Mouse (Mus musculus) midbrain, embryonic 11.5 days (tissue): ENCODE results near the gene Olfr26. TPM values are rescaled to one million over a fixed set of nuclear protein-coding genes. Genes with fewer than 3 reads are reported as not detected.
A peak's percentile ranks its signal among the peaks of the same experiment; 100 is the strongest.
"Not testable (repeated sequence)": the region's sequence is repeated elsewhere in the genome, so short reads cannot be mapped to it uniquely, and the experiment has no call there.

ENCODE experiments used
- ATAC-seq: fragments of 200-750 bp; cut with Nextera tagmentation; 2 replicates; pipeline ENCODE4 v1.8.0; 2017; ENCODE audit warnings: moderate TSS enrichment, moderate library complexity; ENCODE audit not compliant: low FRiP score
- DNase-seq: peaks from one replicate; pipeline ENCODE4 v3.0.0; 2015; ENCODE audit warnings: low spot score; ENCODE audit errors: missing footprints
- H3K27ac ChIP-seq: fragments of 300-500 bp; sonication (generic); 2 replicates; pipeline ENCODE4 v1.5.1; 2014; ENCODE audit warnings: low read depth, low read length
- H3K27me3 ChIP-seq: fragments of 300-500 bp; sonication (generic); 2 replicates; pipeline ENCODE4 v1.6.1; 2014; ENCODE audit warnings: mild to moderate bottlenecking, low read length, moderate library complexity, mixed read lengths; ENCODE audit not compliant: control insufficient read depth, insufficient read depth
- H3K36me3 ChIP-seq: fragments of 300-500 bp; sonication (generic); 2 replicates; pipeline ENCODE4 v1.6.1; 2014; ENCODE audit warnings: mild to moderate bottlenecking, low read length, moderate library complexity, mixed read lengths; ENCODE audit not compliant: control insufficient read depth, insufficient read depth
- H3K4me1 ChIP-seq: fragments of 300-500 bp; sonication (generic); 2 replicates; pipeline ENCODE4 v1.6.1; 2014; ENCODE audit warnings: low read length; ENCODE audit not compliant: control insufficient read depth, insufficient read depth
- H3K4me2 ChIP-seq: fragments of 300-500 bp; sonication (generic); 2 replicates; pipeline ENCODE4 v1.6.1; 2014; ENCODE audit warnings: mild to moderate bottlenecking, moderate library complexity
- H3K4me3 ChIP-seq: fragments of 300-500 bp; sonication (generic); 2 replicates; pipeline ENCODE4 v1.5.1; 2014; ENCODE audit warnings: low read depth, low read length
- H3K9ac ChIP-seq: fragments of 300-500 bp; sonication (generic); 2 replicates; pipeline ENCODE4 v1.6.1; 2014; ENCODE audit warnings: low read length
- H3K9me3 ChIP-seq: fragments of 300-500 bp; sonication (generic); 2 replicates; pipeline ENCODE4 v1.6.1; 2016; ENCODE audit warnings: low read length; ENCODE audit not compliant: control insufficient read depth
- WGBS: fragments of 180-500 bp; shearing (Covaris S2); extraction: QIAGEN DNeasy Blood & Tissue Kit; methylation state at CpG from one replicate; pipeline ENCODE4 v1.1.7; 2014; 5-methylcytosine and 5-hydroxymethylcytosine counted together
- polyA plus RNA-seq: library from polyadenylated mRNA; unstranded; fragments of >200 nt; fragmentation: Nextera tagmentation; extraction: Ambion mirVana; gene quantifications from 2 replicates; pipeline ENCODE4 v1.2.1, GENCODE M21; 2014

The Olfr26 gene
- polyA plus RNA-seq, result not detected in 2 replicates

DNA sequence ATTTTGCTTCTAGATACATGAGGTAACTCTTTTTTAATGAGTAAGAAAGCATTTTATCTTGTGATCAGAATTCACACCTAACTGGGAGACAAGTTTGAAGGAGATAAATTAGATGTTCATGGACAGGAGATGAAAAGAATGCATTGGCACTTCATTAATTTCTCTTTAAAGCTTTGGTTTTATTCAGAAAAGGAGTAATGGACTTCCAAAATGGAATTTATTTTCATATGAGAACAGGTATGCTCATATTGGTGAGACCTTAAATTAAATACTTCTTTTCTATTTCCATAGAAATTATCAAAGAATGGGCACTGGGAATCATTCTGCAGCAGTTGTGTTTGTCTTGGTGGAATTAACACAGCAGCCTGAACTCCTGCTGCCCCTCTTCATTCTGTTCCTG is at the start of gene Olfr26:
TSS of gene Olfr26 (plus strand) at position 301 of the 400 bp plus-strand sequence.
- no peaks in the 10 kb centered on the region for H3K36me3 ChIP-seq
- no peak within 1 kb of the TSS for H3K27ac ChIP-seq
- no peak within 1 kb of the TSS for H3K9ac ChIP-seq
- DNase-seq (no peak), ATAC-seq (no peak)
- H3K4me3 ChIP-seq, result no peak within 1 kb of the TSS
- no peaks in the 10 kb centered on the region for H3K27me3 ChIP-seq
- no peaks in the 10 kb centered on the region for H3K9me3 ChIP-seq
- no peaks in the 10 kb centered on the region for H3K4me1 ChIP-seq
- H3K4me2 ChIP-seq, result no peak within 1 kb of the TSS

DNA sequence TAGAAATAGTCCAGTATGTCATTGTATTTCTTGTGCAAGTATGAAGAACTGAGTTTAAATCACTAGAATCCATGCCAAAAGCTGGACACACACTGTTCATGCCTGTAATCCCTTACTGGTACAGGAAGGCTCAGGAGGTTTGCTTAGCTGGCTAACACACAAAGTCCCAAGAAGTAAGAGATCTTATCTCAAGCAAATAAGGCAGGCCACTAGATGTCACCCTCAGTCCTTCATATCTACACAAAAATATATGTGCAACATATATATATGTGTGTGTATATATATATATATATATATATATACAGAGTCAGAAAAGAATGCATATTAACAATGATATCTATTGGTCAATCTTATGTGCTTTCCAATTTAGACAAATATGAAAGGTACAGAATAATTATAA is 49.2 kb upstream of the Olfr26 start:
- Histone ChIP-seq H3K9me3 (no peaks in the 10 kb centered on the region), H3K9ac (no peak overlapping the region), H3K4me2 (no peak overlapping the region), H3K27ac (no peak overlapping the region), H3K4me1 (no peaks in the 10 kb centered on the region), H3K4me3 (no peak overlapping the region), H3K36me3 (no peaks in the 10 kb centered on the region), H3K27me3 (no peaks in the 10 kb centered on the region)
- ATAC-seq (no peak), DNase-seq (no peak)

- no peaks in the 10 kb centered on the region for H3K9me3 ChIP-seq
- H3K27me3 ChIP-seq, result no peaks in the 10 kb centered on the region
- H3K4me1 ChIP-seq, result no peaks in the 10 kb centered on the region
- H3K4me2 ChIP-seq, result no peak within 1 kb of the TSS
- no peak within 1 kb of the TSS for H3K27ac ChIP-seq
- H3K4me3 ChIP-seq, result no peak within 1 kb of the TSS
- no peaks in the 10 kb centered on the region for H3K36me3 ChIP-seq
- H3K9ac ChIP-seq, result no peak within 1 kb of the TSS
- WGBS, result 73% methylated on average over 2 of the region's 2 CpGs
- DNase-seq (no peak), ATAC-seq (no peak)
Observed at GRCm38 (mm10) chr9:38814314-38814713, 40.5 kb upstream of the Olfr26 start, which contains the start of gene Olfr922. Gene Olfr922 (plus strand): TSS chr9:38814614.

DNA sequence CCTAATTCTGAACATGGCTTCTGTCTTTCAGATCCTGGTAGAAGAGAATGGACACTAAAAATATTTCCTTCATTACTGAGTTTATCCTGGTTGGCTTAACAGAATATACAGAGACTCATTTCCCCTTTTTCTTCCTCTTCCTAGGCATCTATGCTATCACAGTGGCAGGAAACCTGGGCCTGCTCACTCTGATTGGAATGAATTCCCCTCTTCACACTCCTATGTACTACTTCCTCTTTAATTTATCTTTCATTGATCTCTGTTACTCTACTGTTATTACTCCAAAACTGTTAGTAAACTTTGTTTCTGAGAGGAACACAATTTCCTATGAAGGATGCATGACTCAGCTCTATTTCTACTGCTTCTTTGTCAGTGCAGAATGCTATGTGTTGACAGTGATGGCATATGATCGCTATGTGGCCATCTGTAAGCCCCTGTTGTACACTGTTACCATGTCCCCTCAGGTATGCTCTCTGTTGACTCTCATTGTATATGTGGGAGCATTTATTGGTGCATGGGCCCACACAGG is 39.3 kb upstream of the Olfr26 start:
- Histone ChIP-seq H3K27ac (no peak overlapping the region), H3K4me2 (no peak overlapping the region), H3K27me3 (no peaks in the 10 kb centered on the region), H3K36me3 (no peaks in the 10 kb centered on the region), H3K9me3 (no peaks in the 10 kb centered on the region), H3K4me1 (no peaks in the 10 kb centered on the region), H3K9ac (no peak overlapping the region), H3K4me3 (no peak overlapping the region)
- WGBS, result 88% methylated on average over 1 of the region's 1 CpGs
- DNase-seq (no peak), ATAC-seq (no peak)

DNA sequence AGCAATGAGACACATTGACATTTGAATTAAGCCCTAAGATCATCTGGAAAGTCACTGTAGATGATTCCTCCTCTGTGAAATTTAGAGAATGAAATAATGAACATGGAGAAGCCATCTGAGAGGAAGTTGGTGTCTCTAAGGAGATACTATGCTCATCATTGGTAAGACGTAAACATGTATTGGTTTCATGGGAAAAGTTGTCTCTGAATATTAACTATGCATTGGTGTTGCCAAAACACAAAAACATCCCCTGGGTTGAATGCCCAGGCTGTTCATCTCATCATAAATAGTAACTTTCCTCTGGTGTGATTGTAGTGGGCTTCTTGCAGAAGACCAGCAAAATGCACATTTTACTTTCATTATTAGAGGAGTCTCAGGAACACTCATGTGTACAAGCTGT is 28.6 kb upstream of the Olfr26 start, which contains the start of gene Olfr923:
TSS of gene Olfr923 (plus strand) at position 301 of the 400 bp plus-strand sequence.
- H3K9ac ChIP-seq, result no peak within 1 kb of the TSS
- no peaks in the 10 kb centered on the region for H3K36me3 ChIP-seq
- H3K27me3 ChIP-seq, result no peaks in the 10 kb centered on the region
- peak; percentile 17 for DNase-seq
- H3K4me2 ChIP-seq, result no peak within 1 kb of the TSS
- H3K4me3 ChIP-seq, result no peak within 1 kb of the TSS
- no peaks in the 10 kb centered on the region for H3K9me3 ChIP-seq
- ATAC-seq, result no peak
- WGBS, result 80% methylated on average over 1 of the region's 1 CpGs
- no peaks in the 10 kb centered on the region for H3K4me1 ChIP-seq
- H3K27ac ChIP-seq, result no peak within 1 kb of the TSS

GRCm38 (mm10) chr9:38833027-38833426 is 21.8 kb upstream of the Olfr26 start:
- 76% methylated on average over 2 of the region's 2 CpGs for WGBS
- DNase-seq (no peak), ATAC-seq (no peak)
- no peak overlapping the region for H3K4me2 ChIP-seq
- H3K27ac ChIP-seq, result no peak overlapping the region
- no peak overlapping the region for H3K9ac ChIP-seq
- H3K9me3 ChIP-seq, result no peaks in the 10 kb centered on the region
- no peaks in the 10 kb centered on the region for H3K4me1 ChIP-seq
- H3K36me3 ChIP-seq, result no peaks in the 10 kb centered on the region
- no peaks in the 10 kb centered on the region for H3K27me3 ChIP-seq
- H3K4me3 ChIP-seq, result no peak overlapping the region

DNA sequence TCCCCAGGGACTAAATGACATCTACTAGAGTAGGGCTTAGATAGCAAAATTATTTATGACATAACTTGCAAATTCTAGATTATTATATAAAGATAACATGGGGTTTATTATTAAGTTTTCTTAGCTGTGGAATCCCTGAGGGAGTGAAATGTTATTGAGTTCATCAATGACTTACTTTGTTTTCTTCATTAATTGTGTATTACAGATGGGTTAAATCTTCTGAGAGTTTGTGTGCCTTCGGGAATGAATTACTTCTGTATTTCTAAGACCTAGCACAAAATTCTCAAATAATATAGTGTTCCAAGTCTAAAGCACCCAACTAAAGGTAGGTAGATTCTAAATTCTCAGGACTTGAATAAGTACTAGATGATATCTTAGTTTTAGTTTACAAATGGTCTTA is 10.7 kb upstream of the Olfr26 start, which contains the start of gene Olfr924:
TSS of gene Olfr924 (plus strand) at position 301 of the 400 bp plus-strand sequence.
- ATAC-seq (no peak), DNase-seq (no peak)
- WGBS, result 87% methylated on average over 1 of the region's 1 CpGs
- H3K27me3 ChIP-seq, result no peaks in the 10 kb centered on the region
- no peaks in the 10 kb centered on the region for H3K36me3 ChIP-seq
- no peak within 1 kb of the TSS for H3K4me2 ChIP-seq
- no peaks in the 10 kb centered on the region for H3K9me3 ChIP-seq
- H3K27ac ChIP-seq, result no peak within 1 kb of the TSS
- no peak within 1 kb of the TSS for H3K9ac ChIP-seq
- H3K4me1 ChIP-seq, result no peaks in the 10 kb centered on the region
- no peak within 1 kb of the TSS for H3K4me3 ChIP-seq

DNA sequence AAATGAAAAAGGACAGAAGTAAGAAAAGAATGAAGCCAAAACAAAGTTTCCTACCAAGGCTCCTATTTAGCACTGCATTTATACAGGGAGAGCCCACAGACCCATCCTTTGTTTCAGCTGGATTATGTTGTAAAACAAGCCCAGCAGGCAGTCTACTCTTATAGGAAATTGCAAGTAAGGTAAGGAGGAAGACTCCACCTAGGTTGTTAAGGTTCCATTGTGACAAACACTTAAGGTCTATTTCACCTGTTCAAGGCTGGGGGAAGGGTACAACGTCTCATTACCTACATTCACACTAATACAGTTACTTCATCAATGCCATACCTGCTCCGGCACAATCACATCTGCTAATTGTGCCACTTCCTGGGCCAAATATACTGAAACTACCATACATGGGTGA is 20.0 kb downstream of the Olfr26 start:
- 56% methylated on average over 2 of the region's 2 CpGs for WGBS
- H3K4me2 ChIP-seq, DNase-seq, H3K4me1 ChIP-seq, H3K9me3 ChIP-seq, ATAC-seq, H3K36me3 ChIP-seq, H3K4me3 ChIP-seq, H3K9ac ChIP-seq, H3K27me3 ChIP-seq, H3K27ac ChIP-seq: not testable (repeated sequence)

- no peak within 1 kb of the TSS for H3K27ac ChIP-seq
- 87% methylated on average over 2 of the region's 2 CpGs for WGBS
Observed at GRCm38 (mm10) chr9:38876826-38877225, 22.0 kb downstream of the Olfr26 start, which contains the start of gene Olfr926. Gene Olfr926 (plus strand): TSS chr9:38877126.

More at GRCm38 (mm10) chr9:38876826-38877225, 22.0 kb downstream of the Olfr26 start, which contains the start of gene Olfr926:
- H3K9me3 ChIP-seq, result no peaks in the 10 kb centered on the region
- DNase-seq (no peak), ATAC-seq (no peak)
- H3K36me3 ChIP-seq, result no peaks in the 10 kb centered on the region
- H3K27me3 ChIP-seq, result no peaks in the 10 kb centered on the region
- H3K4me2 ChIP-seq, result no peak within 1 kb of the TSS
- H3K4me3 ChIP-seq, result no peak within 1 kb of the TSS
- H3K9ac ChIP-seq, result no peak within 1 kb of the TSS
- H3K4me1 ChIP-seq, result no peaks in the 10 kb centered on the region
